Mouse (Mus musculus): ENCODE data around the gene Fth1. TPM values are rescaled to one million over a fixed set of nuclear protein-coding genes. Genes with fewer than 3 reads are reported as not detected.
"Not testable (repeated sequence)": the region's sequence is repeated elsewhere in the genome, so short reads cannot be mapped to it uniquely, and the experiment has no call there.

Fth1 gene
- 3,752 and 3,783 TPM in 2 replicates for polyA plus RNA-seq (2015; fragmentation: Nextera tagmentation; extraction: Ambion mirVana)

GRCm38 (mm10) chr19:9980258-9980657 lies at the start of gene Fth1:
Gene Fth1 (plus strand): TSS chr19:9980598.
- Histone ChIP-seq H3K9me3 (ENCODE audit: low read length) (no peaks in the 10 kb centered on the region), H3K27me3 (replicated peaks; ENCODE audit: insufficient read depth, low read length) (no peaks in the 10 kb centered on the region), H3K9ac (replicated peaks; ENCODE audit: low read depth) (no peak within 1 kb of the TSS), H3K4me1 (ENCODE audit: insufficient read depth, low read depth, low read length) (peaks cover 14% of the 10 kb centered on the region; the same call in 1 of the 2 replicates), H3K4me3 (ENCODE audit: low read depth, low read length) (no peak within 1 kb of the TSS), H3K36me3 (ENCODE audit: insufficient read depth, low read length) (peaks cover 6% of the 10 kb centered on the region; the same call in 1 of the 2 replicates), H3K4me2 (replicated peaks; ENCODE audit: low read depth, low read length) (no peak within 1 kb of the TSS), H3K27ac (ENCODE audit: low read length) (peak within 1 kb of the TSS; percentile 68; the same call in 1 of the 2 replicates)
- TF ChIP-seq CTCF (IDR thresholded peaks at IDR 0.05) (no peak), EP300 (IDR thresholded peaks at IDR 0.05) (no peak)
- ATAC-seq (no peak), DNase-seq (ENCODE audit: low spot score) (no peak)
- WGBS: 92% methylated on average over 4 of the region's 4 CpGs

GRCm38 (mm10) chr19:9931167-9931607 lies 49.2 kb upstream of the Fth1 start:
- not testable (repeated sequence) for H3K9ac ChIP-seq (replicated peaks; ENCODE audit: low read depth); H3K27me3 ChIP-seq (replicated peaks; ENCODE audit: insufficient read depth, low read length); H3K4me1 ChIP-seq (ENCODE audit: insufficient read depth, low read depth, low read length); H3K4me2 ChIP-seq (replicated peaks; ENCODE audit: low read depth, low read length); H3K9me3 ChIP-seq (ENCODE audit: low read length); H3K36me3 ChIP-seq (ENCODE audit: insufficient read depth, low read length); H3K4me3 ChIP-seq (ENCODE audit: low read depth, low read length)
- 0 out of 2 replicates have a peak overlapping the region, but pooled peaks have one; percentile 14 for H3K27ac ChIP-seq (ENCODE audit: low read length)
- WGBS: 50% methylated on average over 2 of the region's 2 CpGs
- peak; percentile 40 for DNase-seq (ENCODE audit: low spot score)
- TF ChIP-seq EP300 (IDR thresholded peaks at IDR 0.05): peak; percentile 70
- ATAC-seq: peak; percentile 86

- Histone ChIP-seq H3K27me3 (replicated peaks; ENCODE audit: insufficient read depth, low read length) (no peaks in the 10 kb centered on the region), H3K27ac (ENCODE audit: low read length) (no peak overlapping the region), H3K36me3 (ENCODE audit: insufficient read depth, low read length) (no peaks in the 10 kb centered on the region), H3K9ac (replicated peaks; ENCODE audit: low read depth) (no peak overlapping the region), H3K9me3 (ENCODE audit: low read length) (no peaks in the 10 kb centered on the region), H3K4me2 (replicated peaks; ENCODE audit: low read depth, low read length) (no peak overlapping the region), H3K4me3 (ENCODE audit: low read depth, low read length) (no peak overlapping the region), H3K4me1 (ENCODE audit: insufficient read depth, low read depth, low read length) (no peaks in the 10 kb centered on the region)
- ATAC-seq (peak; percentile 49; the same call in 1 of the 2 replicates), DNase-seq (ENCODE audit: low spot score) (peak; percentile 68)
- TF ChIP-seq EP300 (IDR thresholded peaks at IDR 0.05): peak; percentile 6; the same call in 1 of the 2 replicates
- TF ChIP-seq CTCF (IDR thresholded peaks at IDR 0.05): no peak
- WGBS: 43% methylated on average over 2 of the region's 2 CpGs
These were observed 46.5 kb upstream of the Fth1 start for GRCm38 (mm10) chr19:9933908-9934307.

- Histone ChIP-seq H3K27ac (ENCODE audit: low read length) (no peak overlapping the region), H3K4me1 (ENCODE audit: insufficient read depth, low read depth, low read length) (no peaks in the 10 kb centered on the region), H3K4me3 (ENCODE audit: low read depth, low read length) (no peak overlapping the region), H3K36me3 (ENCODE audit: insufficient read depth, low read length) (no peaks in the 10 kb centered on the region), H3K9ac (replicated peaks; ENCODE audit: low read depth) (no peak overlapping the region), H3K9me3 (ENCODE audit: low read length) (no peaks in the 10 kb centered on the region), H3K27me3 (replicated peaks; ENCODE audit: insufficient read depth, low read length) (no peaks in the 10 kb centered on the region), H3K4me2 (replicated peaks; ENCODE audit: low read depth, low read length) (no peak overlapping the region)
- DNase-seq (ENCODE audit: low spot score) (peak; percentile 26), ATAC-seq (no peak)
- TF ChIP-seq EP300 (IDR thresholded peaks at IDR 0.05) (no peak), CTCF (IDR thresholded peaks at IDR 0.05) (no peak)
- WGBS: 63% methylated on average over 5 of the region's 5 CpGs
These were observed 43.8 kb upstream of the Fth1 start for GRCm38 (mm10) chr19:9936579-9936978.

- DNase-seq (ENCODE audit: low spot score) (no peak), ATAC-seq (no peak)
- TF ChIP-seq CTCF (IDR thresholded peaks at IDR 0.05) (no peak), EP300 (IDR thresholded peaks at IDR 0.05) (no peak)
- 47% methylated on average over 5 of the region's 5 CpGs for WGBS
- Histone ChIP-seq H3K4me3 (ENCODE audit: low read depth, low read length) (no peak overlapping the region), H3K4me2 (replicated peaks; ENCODE audit: low read depth, low read length) (no peak overlapping the region), H3K9ac (replicated peaks; ENCODE audit: low read depth) (no peak overlapping the region), H3K27me3 (replicated peaks; ENCODE audit: insufficient read depth, low read length) (no peaks in the 10 kb centered on the region), H3K36me3 (ENCODE audit: insufficient read depth, low read length) (no peaks in the 10 kb centered on the region), H3K9me3 (ENCODE audit: low read length) (no peaks in the 10 kb centered on the region), H3K4me1 (ENCODE audit: insufficient read depth, low read depth, low read length) (0 out of 2 replicates have a peak, but pooled peaks cover 5% of the 10 kb centered on the region), H3K27ac (ENCODE audit: low read length) (no peak overlapping the region)
These were observed 43.0 kb upstream of the Fth1 start for GRCm38 (mm10) chr19:9937428-9937827.

- Histone ChIP-seq H3K4me3 (ENCODE audit: low read depth, low read length) (no peak overlapping the region), H3K4me2 (replicated peaks; ENCODE audit: low read depth, low read length) (no peak overlapping the region), H3K4me1 (ENCODE audit: insufficient read depth, low read depth, low read length) (peaks cover 5% of the 10 kb centered on the region; the same call in 1 of the 2 replicates), H3K9me3 (ENCODE audit: low read length) (no peaks in the 10 kb centered on the region), H3K36me3 (ENCODE audit: insufficient read depth, low read length) (no peaks in the 10 kb centered on the region), H3K9ac (replicated peaks; ENCODE audit: low read depth) (no peak overlapping the region), H3K27ac (ENCODE audit: low read length) (no peak overlapping the region), H3K27me3 (replicated peaks; ENCODE audit: insufficient read depth, low read length) (no peaks in the 10 kb centered on the region)
- WGBS: 48% methylated on average over 6 of the region's 6 CpGs
- TF ChIP-seq CTCF (IDR thresholded peaks at IDR 0.05): no peak
- DNase-seq (ENCODE audit: low spot score) (peak; percentile 14), ATAC-seq (no peak)
These were observed 42.1 kb upstream of the Fth1 start for GRCm38 (mm10) chr19:9938156-9938823.

Data from lung, postnatal 0 days (tissue).